Mouse (Mus musculus) small intestine, adult 2 months (tissue): Measurements from ENCODE around the gene Plppr3. TPM values are rescaled to one million over a fixed set of nuclear protein-coding genes. Genes with fewer than 3 reads are reported as not detected.

ENCODE experiments used
- H3K27ac ChIP-seq: fragments of 200-500 bp; 2 replicates; pipeline ENCODE4 v1.5.1; 2012; ENCODE audit warnings: low read depth, low read length, control low read depth, inconsistent platforms; ENCODE audit not compliant: insufficient read depth
- H3K27me3 ChIP-seq: fragments of 200-500 bp; 2 replicates; pipeline ENCODE4 v1.6.1; 2012; ENCODE audit warnings: mild to moderate bottlenecking, moderate library complexity, low read length, inconsistent platforms; ENCODE audit not compliant: control insufficient read depth, insufficient read depth
- H3K36me3 ChIP-seq: fragments of 200-500 bp; 2 replicates; pipeline ENCODE4 v1.6.1; 2012; ENCODE audit warnings: mild to moderate bottlenecking, low read length, control low read depth, inconsistent platforms; ENCODE audit not compliant: control insufficient read depth, insufficient read depth
- H3K4me1 ChIP-seq: fragments of 200-500 bp; 2 replicates; pipeline ENCODE4 v1.6.1; 2012; ENCODE audit warnings: low read length, inconsistent platforms, mixed read lengths; ENCODE audit not compliant: control insufficient read depth, insufficient read depth, insufficient read length
- H3K4me3 ChIP-seq: fragments of 200-500 bp; 2 replicates; pipeline ENCODE4 v1.5.1; 2012; ENCODE audit warnings: low read depth, mild to moderate bottlenecking, control low read depth, inconsistent platforms, low read length, moderate library complexity
- CTCF ChIP-seq: fragments of 200-500 bp; IDR thresholded peaks from 2 replicates; pipeline ENCODE4 v1.5.1; 2012; ENCODE audit warnings: low read depth, mild to moderate bottlenecking, control low read depth, inconsistent platforms, low read length, moderate library complexity, mixed read lengths; ENCODE audit not compliant: insufficient replicate concordance, insufficient read length; ENCODE audit errors: extremely low read depth
- POLR2A ChIP-seq: fragments of 200-500 bp; IDR thresholded peaks from 2 replicates; pipeline ENCODE4 v1.6.1; 2012; ENCODE audit warnings: low read depth, mild to moderate bottlenecking, control low read depth, inconsistent platforms, low read length, moderate library complexity
- WGBS: fragments of 180-500 bp; shearing (Covaris S2); methylation state at CpG from one replicate; pipeline ENCODE4 v1.1.7; 2018; 5-methylcytosine and 5-hydroxymethylcytosine counted together
- polyA plus RNA-seq: library from polyadenylated mRNA; depleted of rRNA; stranded (reverse); fragments of >200 nt; gene quantifications from 2 replicates; pipeline ENCODE4 v1.2.3, GENCODE M21; 2012

Gene Plppr3
- polyA plus RNA-seq, 1 experiment: 5.3 TPM

DNA sequence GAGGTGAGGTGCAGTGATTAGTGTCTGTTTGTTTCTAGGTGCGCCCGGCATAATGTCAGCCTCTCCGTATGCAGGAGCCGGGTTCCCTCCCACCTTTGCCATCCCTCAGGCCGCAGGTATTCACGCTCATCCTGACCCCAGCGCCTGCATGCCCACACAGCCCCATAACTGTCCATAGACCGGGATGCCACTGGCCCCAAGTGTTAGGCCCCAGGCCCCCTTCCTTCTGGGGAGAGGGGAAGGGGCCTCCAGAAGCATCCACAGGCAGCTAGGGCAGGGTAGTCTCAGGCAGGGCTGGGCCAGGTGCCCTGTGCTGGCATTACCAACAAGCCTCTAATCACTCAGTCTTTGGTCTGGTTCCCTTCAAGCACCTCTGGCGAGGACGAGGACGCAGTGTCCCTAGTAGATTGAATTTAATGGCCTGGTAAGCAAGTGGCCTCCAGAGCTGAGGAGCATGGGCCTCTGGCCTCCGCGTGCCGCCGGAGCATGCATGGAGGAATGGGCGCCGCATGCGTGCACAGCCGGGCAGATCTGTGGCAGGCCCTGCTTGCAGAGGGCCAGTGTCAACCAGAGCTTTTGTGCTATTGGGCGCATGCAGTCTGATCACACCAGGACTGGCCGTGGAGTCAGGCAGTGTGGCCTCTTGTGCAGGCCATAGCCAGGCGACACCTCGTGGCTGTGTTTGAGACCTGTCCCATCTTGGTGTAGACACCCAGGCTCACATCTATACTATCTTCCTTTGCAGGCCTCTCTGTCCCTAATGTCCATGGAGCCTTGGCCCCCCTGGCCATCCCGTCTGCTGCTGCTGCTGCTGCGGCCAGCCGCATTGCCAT, 14.1 kb downstream of the Plppr3 start:
- peaks cover 75% of the 10 kb centered on the region for H3K36me3 ChIP-seq
- no peak overlapping the region for H3K4me3 ChIP-seq
- no peak for TF ChIP-seq POLR2A
- TF ChIP-seq CTCF: no peak
- H3K27me3 ChIP-seq: no peaks in the 10 kb centered on the region
- peaks cover 32% of the 10 kb centered on the region for H3K4me1 ChIP-seq
- H3K27ac ChIP-seq: no peak overlapping the region
- WGBS: 89% methylated on average over 26 of the region's 26 CpGs

- no peak for TF ChIP-seq POLR2A
- H3K27ac ChIP-seq: no peak overlapping the region
- peaks cover 71% of the 10 kb centered on the region for H3K36me3 ChIP-seq
- H3K27me3 ChIP-seq: no peaks in the 10 kb centered on the region
- H3K4me1 ChIP-seq: peaks cover 32% of the 10 kb centered on the region
- WGBS: 67% methylated on average over 11 of the region's 11 CpGs
- H3K4me3 ChIP-seq: no peak overlapping the region
These were observed 15.3 kb downstream of the Plppr3 start for GRCm38 (mm10) chr10:79859116-79859515.

DNA sequence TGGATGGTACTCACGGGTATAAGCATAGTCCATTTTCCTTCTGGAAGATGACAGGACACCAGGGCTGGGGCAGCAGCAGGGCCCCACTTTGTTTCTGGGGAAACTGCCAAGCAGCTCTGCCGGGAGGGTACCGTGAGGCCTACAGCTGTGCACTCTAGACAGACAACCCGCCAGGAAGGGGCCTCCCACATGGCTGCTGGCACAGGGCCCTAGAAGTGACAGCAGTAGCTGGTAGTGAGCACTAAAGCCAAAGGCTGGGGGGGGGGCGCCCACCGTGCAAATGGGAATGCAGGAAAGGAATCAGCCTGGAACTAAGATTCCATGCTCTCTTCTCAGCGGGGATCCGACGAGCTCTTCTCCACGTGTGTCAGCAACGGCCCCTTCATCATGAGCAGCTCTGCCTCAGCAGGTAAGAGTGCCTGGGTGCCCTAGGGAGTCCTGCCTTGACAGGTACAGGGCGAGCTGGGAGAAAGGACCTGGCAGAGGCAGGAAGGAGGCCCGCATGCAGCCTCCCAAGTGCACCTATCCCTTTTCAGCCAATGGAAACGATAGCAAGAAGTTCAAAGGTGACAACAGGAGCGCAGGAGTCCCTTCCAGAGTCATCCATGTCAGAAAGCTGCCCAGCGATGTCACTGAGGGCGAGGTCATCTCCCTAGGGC, 15.9 kb downstream of the Plppr3 start:
- Histone ChIP-seq H3K4me1 (peaks cover 32% of the 10 kb centered on the region), H3K4me3 (peak overlapping the region; percentile 9), H3K27ac (no peak overlapping the region), H3K27me3 (no peaks in the 10 kb centered on the region), H3K36me3 (peaks cover 70% of the 10 kb centered on the region)
- 24% methylated on average over 17 of the region's 17 CpGs for WGBS
- TF ChIP-seq CTCF (no peak), POLR2A (no peak)

DNA sequence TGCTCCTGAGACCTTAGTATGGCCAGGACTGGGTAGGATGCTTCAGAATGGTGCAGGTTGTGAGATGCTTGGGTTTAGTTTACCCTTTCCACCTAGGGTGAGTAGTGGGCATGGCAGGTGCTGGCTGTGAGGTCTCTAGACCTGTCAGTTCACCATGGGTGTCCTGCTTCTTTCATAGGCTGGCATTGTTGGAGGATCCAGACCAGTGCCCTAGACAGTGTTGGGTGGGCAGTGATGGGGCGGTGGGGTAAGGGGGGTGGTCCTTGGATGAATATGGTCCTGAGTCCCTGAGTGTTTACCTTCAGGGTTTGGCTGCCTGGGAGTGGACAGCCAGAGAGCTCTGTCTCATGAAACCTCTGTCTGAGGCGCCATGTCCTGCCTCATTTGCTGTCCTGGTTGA, 16.5 kb downstream of the Plppr3 start:
- peaks cover 37% of the 10 kb centered on the region for H3K4me1 ChIP-seq
- H3K4me3 ChIP-seq: peak overlapping the region; percentile 84; the same call in 1 of the 2 replicates
- H3K27ac ChIP-seq: no peak overlapping the region
- H3K27me3 ChIP-seq: no peaks in the 10 kb centered on the region
- TF ChIP-seq CTCF (no peak), POLR2A (no peak)
- H3K36me3 ChIP-seq: peaks cover 65% of the 10 kb centered on the region
- WGBS: 38% methylated on average over 2 of the region's 2 CpGs

DNA sequence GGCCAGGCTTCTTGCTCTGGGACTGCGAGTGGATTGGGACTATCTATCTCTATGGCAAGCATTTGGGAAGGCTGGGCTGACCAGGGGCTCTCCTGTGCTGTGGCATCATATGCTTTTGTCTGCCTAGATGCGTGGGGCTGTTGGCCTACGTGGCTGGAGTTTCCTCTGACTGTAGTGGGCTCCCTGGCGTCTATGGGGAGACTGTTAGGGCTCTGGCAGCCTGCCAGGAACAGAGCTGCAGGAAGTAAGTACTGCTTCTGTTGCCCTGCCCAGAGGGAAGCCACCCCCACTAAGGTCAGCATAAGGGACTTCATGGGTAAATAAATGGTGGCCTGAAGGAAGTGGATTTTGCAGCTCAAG, 17.0 kb downstream of the Plppr3 start:
- peak overlapping the region; percentile 98 for H3K27ac ChIP-seq
- peaks cover 41% of the 10 kb centered on the region for H3K4me1 ChIP-seq
- WGBS: under 1% methylated on average over 4 of the region's 4 CpGs
- TF ChIP-seq CTCF (no peak), POLR2A (no peak)
- H3K36me3 ChIP-seq: peaks cover 60% of the 10 kb centered on the region
- no peaks in the 10 kb centered on the region for H3K27me3 ChIP-seq
- H3K4me3 ChIP-seq: peak overlapping the region; percentile 84

GRCm38 (mm10) chr10:79856704-79857451, 17.6 kb downstream of the Plppr3 start:
- WGBS: 3% methylated on average over 7 of the region's 7 CpGs
- peaks cover 46% of the 10 kb centered on the region for H3K4me1 ChIP-seq
- H3K27me3 ChIP-seq: no peaks in the 10 kb centered on the region
- peak overlapping the region; percentile 84 for H3K4me3 ChIP-seq
- TF ChIP-seq CTCF: no peak
- TF ChIP-seq POLR2A: no peak
- H3K36me3 ChIP-seq: peaks cover 54% of the 10 kb centered on the region
- peak overlapping the region; percentile 98 for H3K27ac ChIP-seq

- H3K27ac ChIP-seq: peak overlapping the region; percentile 98
- TF ChIP-seq POLR2A (no peak), CTCF (no peak)
- H3K4me1 ChIP-seq: peaks cover 51% of the 10 kb centered on the region
- WGBS: 7% methylated on average over 6 of the region's 6 CpGs
- H3K36me3 ChIP-seq: peaks cover 48% of the 10 kb centered on the region
- H3K4me3 ChIP-seq: peak overlapping the region; percentile 84
- no peaks in the 10 kb centered on the region for H3K27me3 ChIP-seq
These were observed 18.2 kb downstream of the Plppr3 start for GRCm38 (mm10) chr10:79856280-79856679.
